Mouse (Mus musculus) MEL (cell line): ENCODE measurements at regions not wholly inside any gene's neighbourhood (a gene's known extent, or its start where the extent isn't known, plus 50 kb on each side); places are given as distances from the start of the nearest gene placed in this dataset.

ENCODE experiments used
- DNase-seq: peaks from one replicate; pipeline ENCODE4 v3.0.0; 2011; ENCODE audit warnings: low read depth, low spot score
- H3K27ac ChIP-seq: 2 replicates; pipeline ENCODE4 v1.5.1; 2012; ENCODE audit warnings: low read depth, mild to moderate bottlenecking, control low read depth, low read length, moderate library complexity; ENCODE audit not compliant: control insufficient read depth
- H3K27me3 ChIP-seq, 2 experiments: fragments of 150-350 bp in 1 of 2; sonication (generic) in 1 of 2; 2 replicates each; pipeline ENCODE4 v1.6.1; 2012; ENCODE audit warnings: low read length in 2 of 2, mild to moderate bottlenecking in 2 of 2, improper control_type of control experiment in 1 of 2, moderate library complexity in 1 of 2; ENCODE audit not compliant: insufficient read depth in 2 of 2, control insufficient read depth in 1 of 2
- H3K36me3 ChIP-seq, 2 experiments: 2 replicates each; pipeline ENCODE4 v1.6.1; 2012 to 2014; ENCODE audit warnings: low read length in 2 of 2, improper control_type of control experiment in 1 of 2, inconsistent platforms in 1 of 2, mild to moderate bottlenecking in 1 of 2; ENCODE audit not compliant: insufficient read depth in 2 of 2, control insufficient read depth in 1 of 2
- H3K4me1 ChIP-seq, 2 experiments: fragments of 150-350 bp in 1 of 2; sonication (generic) in 1 of 2; 2 replicates each; pipeline ENCODE4 v1.6.1; 2012; ENCODE audit warnings: low read length in 2 of 2, improper control_type of control experiment in 1 of 2, mild to moderate bottlenecking in 1 of 2; ENCODE audit not compliant: insufficient read depth in 2 of 2, control insufficient read depth in 1 of 2
- H3K4me3 ChIP-seq, 2 experiments: fragments of 150-350 bp in 1 of 2; sonication (generic) in 1 of 2; 2 replicates each; pipeline ENCODE4 v1.5.1; 2012; ENCODE audit warnings: low read depth in 2 of 2, low read length in 2 of 2, mild to moderate bottlenecking in 2 of 2, moderate library complexity in 2 of 2, control low read depth in 1 of 2, improper control_type of control experiment in 1 of 2; ENCODE audit not compliant: control insufficient read depth in 1 of 2, insufficient read depth in 1 of 2
- H3K79me2 ChIP-seq: 2 replicates; pipeline ENCODE4 v1.6.1; 2012; ENCODE audit warnings: mild to moderate bottlenecking, low read length, moderate library complexity; ENCODE audit not compliant: control insufficient read depth, poor library complexity, insufficient read depth
- H3K9ac ChIP-seq: 2 replicates; pipeline ENCODE4 v1.6.1; 2012; ENCODE audit warnings: low read depth, mild to moderate bottlenecking, control low read depth, low read length, moderate library complexity; ENCODE audit not compliant: control insufficient read depth, poor library complexity, severe bottlenecking
- H3K9me3 ChIP-seq: fragments of 150-350 bp; sonication (generic); replicated peaks from 2 replicates; pipeline ENCODE4 v1.6.1; 2012; ENCODE audit warnings: mild to moderate bottlenecking, low read length, improper control_type of control experiment, moderate library complexity; ENCODE audit not compliant: insufficient read depth
- BHLHE40 ChIP-seq: IDR thresholded peaks from 2 replicates; pipeline ENCODE4 v1.6.1; 2012; ENCODE audit warnings: low read depth, mild to moderate bottlenecking, inconsistent platforms, low read length, improper control_type of control experiment, borderline replicate concordance
- CHD1 ChIP-seq: IDR thresholded peaks from 2 replicates; pipeline ENCODE4 v1.6.1; 2012; ENCODE audit warnings: low read depth, mild to moderate bottlenecking, inconsistent platforms, low read length, improper control_type of control experiment
- CHD2 ChIP-seq: IDR thresholded peaks from 2 replicates; pipeline ENCODE4 v1.6.1; 2011; ENCODE audit warnings: low read length, improper control_type of control experiment
- CTCF ChIP-seq, 3 experiments: IDR thresholded peaks in 2 of 3; conservative IDR thresholded peaks in 1 of 3; 2 replicates each; pipeline ENCODE4 v1.5.1; 2011 to 2012; ENCODE audit warnings: low read length in 3 of 3, low read depth in 2 of 3, mild to moderate bottlenecking in 2 of 3, improper control_type of control experiment in 1 of 3, inconsistent platforms in 1 of 3, mixed read lengths in 1 of 3, moderate library complexity in 1 of 3; ENCODE audit not compliant: control insufficient read depth in 1 of 3, insufficient read depth in 1 of 3, poor library complexity in 1 of 3, severe bottlenecking in 1 of 3
- ETS1 ChIP-seq: IDR thresholded peaks from 2 replicates; pipeline ENCODE4 v1.6.1; 2012; ENCODE audit warnings: low read depth, mild to moderate bottlenecking, inconsistent platforms, low read length, improper control_type of control experiment, moderate library complexity
- GABPA ChIP-seq: IDR thresholded peaks from 2 replicates; pipeline ENCODE4 v1.6.1; 2012; ENCODE audit warnings: low read depth, mild to moderate bottlenecking, inconsistent platforms, low read length, improper control_type of control experiment, moderate library complexity
- HCFC1 ChIP-seq: IDR thresholded peaks from 2 replicates; pipeline ENCODE4 v1.6.1; 2012; ENCODE audit warnings: low read depth, mild to moderate bottlenecking, inconsistent platforms, low read length, improper control_type of control experiment, moderate library complexity
- JUND ChIP-seq: IDR thresholded peaks from 2 replicates; pipeline ENCODE4 v1.6.1; 2011; ENCODE audit warnings: low read depth, mild to moderate bottlenecking, improper control_type of control experiment, low read length
- KAT2A ChIP-seq: conservative IDR thresholded peaks from 2 replicates; pipeline ENCODE4 v1.6.1; 2012; ENCODE audit warnings: low read depth, low read length, improper control_type of control experiment, inconsistent platforms
- MAX ChIP-seq: IDR thresholded peaks from 2 replicates; pipeline ENCODE4 v1.6.1; 2011; ENCODE audit warnings: low read length, improper control_type of control experiment
- MXI1 ChIP-seq: IDR thresholded peaks from 2 replicates; pipeline ENCODE4 v1.6.1; 2011; ENCODE audit warnings: mild to moderate bottlenecking, low read depth, low read length, improper control_type of control experiment
- MYB ChIP-seq: IDR thresholded peaks from 2 replicates; pipeline ENCODE4 v1.6.1; 2011; ENCODE audit warnings: mild to moderate bottlenecking, low read depth, low read length, improper control_type of control experiment
- MYC ChIP-seq: IDR thresholded peaks from 2 replicates; pipeline ENCODE4 v1.6.1; 2011; ENCODE audit warnings: low read depth, mild to moderate bottlenecking, low read length, improper control_type of control experiment, moderate library complexity
- NELFE ChIP-seq: IDR thresholded peaks from 2 replicates; pipeline ENCODE4 v1.6.1; 2011; ENCODE audit warnings: low read depth, low read length, improper control_type of control experiment
- NRF1 ChIP-seq: IDR thresholded peaks from 2 replicates; pipeline ENCODE4 v1.6.1; 2014; ENCODE audit warnings: low read depth, mild to moderate bottlenecking, inconsistent platforms, low read length, improper control_type of control experiment, moderate library complexity; ENCODE audit not compliant: poor library complexity, insufficient read depth, severe bottlenecking
- POLR2AphosphoS2 ChIP-seq: IDR thresholded peaks from 2 replicates; pipeline ENCODE4 v1.6.1; 2011; ENCODE audit warnings: low read length, improper control_type of control experiment
- POLR2AphosphoS5 ChIP-seq: IDR thresholded peaks from 2 replicates; pipeline ENCODE4 v1.6.1; 2012; ENCODE audit warnings: low read depth, borderline replicate concordance, mild to moderate bottlenecking, inconsistent platforms, low read length, moderate library complexity, mixed read lengths
- RAD21 ChIP-seq: IDR thresholded peaks from 2 replicates; pipeline ENCODE4 v1.6.1; 2011; ENCODE audit warnings: mild to moderate bottlenecking, low read depth, low read length, improper control_type of control experiment
- RCOR1 ChIP-seq: IDR thresholded peaks from 2 replicates; pipeline ENCODE4 v1.6.1; 2012; ENCODE audit warnings: low read depth, mild to moderate bottlenecking, inconsistent platforms, low read length, improper control_type of control experiment
- SMC3 ChIP-seq: IDR thresholded peaks from 2 replicates; pipeline ENCODE4 v1.6.1; 2011; ENCODE audit warnings: low read depth, low read length, improper control_type of control experiment
- TBP ChIP-seq: IDR thresholded peaks from 2 replicates; pipeline ENCODE4 v1.8.0; 2011; ENCODE audit warnings: low read depth, low read length, improper control_type of control experiment
- TCF12 ChIP-seq: IDR thresholded peaks from 2 replicates; pipeline ENCODE4 v1.6.1; 2014; ENCODE audit warnings: low read depth, mild to moderate bottlenecking, inconsistent platforms, low read length, improper control_type of control experiment, moderate library complexity
- UBTF ChIP-seq: IDR thresholded peaks from 2 replicates; pipeline ENCODE4 v1.6.1; 2012; ENCODE audit warnings: low read depth, mild to moderate bottlenecking, inconsistent platforms, low read length, improper control_type of control experiment, moderate library complexity, borderline replicate concordance; ENCODE audit not compliant: insufficient read depth
- USF2 ChIP-seq, 2 experiments: IDR thresholded peaks; 2 replicates each; pipeline ENCODE4 v1.6.1; 2011 to 2012; ENCODE audit warnings: improper control_type of control experiment in 2 of 2, low read length in 2 of 2, borderline replicate concordance in 1 of 2, inconsistent platforms in 1 of 2, low read depth in 1 of 2, mild to moderate bottlenecking in 1 of 2; ENCODE audit not compliant: insufficient read depth in 1 of 2
- ZC3H11A ChIP-seq: IDR thresholded peaks from 2 replicates; pipeline ENCODE4 v1.6.1; 2012; ENCODE audit warnings: low read depth, mild to moderate bottlenecking, inconsistent platforms, low read length, improper control_type of control experiment
- ZKSCAN1 ChIP-seq: IDR thresholded peaks from 2 replicates; pipeline ENCODE4 v1.6.1; 2012; ENCODE audit warnings: low read depth, mild to moderate bottlenecking, inconsistent platforms, low read length, improper control_type of control experiment, moderate library complexity
- ZMIZ1 ChIP-seq: IDR thresholded peaks from 2 replicates; pipeline ENCODE4 v1.6.1; 2012; ENCODE audit warnings: low read depth, mild to moderate bottlenecking, inconsistent platforms, low read length, improper control_type of control experiment, moderate library complexity
- ZNF384 ChIP-seq: IDR thresholded peaks from 2 replicates; pipeline ENCODE4 v1.6.1; 2012; ENCODE audit warnings: low read depth, mild to moderate bottlenecking, inconsistent platforms, low read length, improper control_type of control experiment

- TF ChIP-seq MXI1 (no peak), NRF1 (no peak), RCOR1 (no peak), CTCF (IDR thresholded peaks at IDR 0.05 in 2 of 3, conservative IDR thresholded peaks at IDR 0.05 in 1 of 3; ENCODE audit: control insufficient read depth in 1 of 3, insufficient read depth in 1 of 3, low read depth in 2 of 3, low read length in 3 of 3, poor library complexity in 1 of 3, severe bottlenecking in 1 of 3) (no peak), CHD1 (no peak), JUND (no peak), TBP (no peak), TCF12 (no peak), KAT2A (no peak), MYC (no peak), HCFC1 (no peak), ZMIZ1 (no peak), NELFE (no peak), ZKSCAN1 (no peak), ZNF384 (no peak), ZC3H11A (no peak), BHLHE40 (no peak), RAD21 (no peak)
- no peaks in the 10 kb centered on the region for H3K4me1 ChIP-seq
- H3K79me2 ChIP-seq: no peaks in the 10 kb centered on the region
- no peak overlapping the region for H3K27ac ChIP-seq
- H3K27me3 ChIP-seq: no peaks in the 10 kb centered on the region
- H3K9ac ChIP-seq: no peak overlapping the region
- no peaks in the 10 kb centered on the region for H3K36me3 ChIP-seq
- H3K9me3 ChIP-seq: no peaks in the 10 kb centered on the region
- DNase-seq: no peak
- no peak overlapping the region for H3K4me3 ChIP-seq
Measured at GRCm38 (mm10) chr14:104297316-104298311, 170.2 kb downstream of the Pou4f1 start.

GRCm38 (mm10) chr14:104293814-104294213 lies 174.0 kb downstream of the Pou4f1 start:
- no peaks in the 10 kb centered on the region for H3K27me3 ChIP-seq
- no peak for DNase-seq
- no peaks in the 10 kb centered on the region for H3K79me2 ChIP-seq
- no peaks in the 10 kb centered on the region for H3K4me1 ChIP-seq
- no peaks in the 10 kb centered on the region for H3K36me3 ChIP-seq
- no peak for TF ChIP-seq JUND
- TF ChIP-seq SMC3: no peak
- no peak for TF ChIP-seq POLR2AphosphoS2
- no peak for TF ChIP-seq UBTF
- TF ChIP-seq POLR2AphosphoS5: no peak
- no peak for TF ChIP-seq MAX
- no peak for TF ChIP-seq CHD1
- no peak for TF ChIP-seq ETS1
- no peak for TF ChIP-seq TCF12
- TF ChIP-seq CHD2: no peak
- TF ChIP-seq ZMIZ1: no peak
- TF ChIP-seq GABPA: no peak
- TF ChIP-seq NRF1: no peak
- TF ChIP-seq ZNF384: no peak
- TF ChIP-seq USF2 (IDR thresholded peaks at IDR 0.05; ENCODE audit: borderline replicate concordance in 1 of 2, insufficient read depth in 1 of 2, low read depth in 1 of 2, low read length in 2 of 2): no peak
- TF ChIP-seq CTCF (IDR thresholded peaks at IDR 0.05 in 2 of 3, conservative IDR thresholded peaks at IDR 0.05 in 1 of 3; ENCODE audit: control insufficient read depth in 1 of 3, insufficient read depth in 1 of 3, low read depth in 2 of 3, low read length in 3 of 3, poor library complexity in 1 of 3, severe bottlenecking in 1 of 3): no peak
- TF ChIP-seq MYB: no peak
- no peak for TF ChIP-seq RAD21
- H3K27ac ChIP-seq: no peak overlapping the region
- no peak overlapping the region for H3K9ac ChIP-seq
- no peaks in the 10 kb centered on the region for H3K9me3 ChIP-seq
- no peak overlapping the region for H3K4me3 ChIP-seq
